Mouse (Mus musculus) large intestine, adult 2 months (tissue): Measurements from ENCODE around the gene Trappc10. TPM values are rescaled to one million over a fixed set of nuclear protein-coding genes. Genes with fewer than 3 reads are reported as not detected.

Experiments used
- DNase-seq: peaks from one replicate; pipeline ENCODE4 v3.0.0-alpha.2; 2012; ENCODE audit warnings: low read depth, low spot score
- whole genome bisulfite sequencing: fragments of 180-500 bp; shearing (Covaris S2); methylation state at CpG from one replicate; pipeline ENCODE4 v1.1.7; 2018; 5-methylcytosine and 5-hydroxymethylcytosine counted together
- polyA plus RNA-seq: library from polyadenylated mRNA; depleted of rRNA; stranded (reverse); fragments of >200 nt; gene quantifications from 2 replicates; pipeline ENCODE4 v1.2.3, GENCODE M21; 2012; rRNA removed

Trappc10 gene
- polyA plus RNA-seq, 1 experiment = 53.6 TPM

DNA sequence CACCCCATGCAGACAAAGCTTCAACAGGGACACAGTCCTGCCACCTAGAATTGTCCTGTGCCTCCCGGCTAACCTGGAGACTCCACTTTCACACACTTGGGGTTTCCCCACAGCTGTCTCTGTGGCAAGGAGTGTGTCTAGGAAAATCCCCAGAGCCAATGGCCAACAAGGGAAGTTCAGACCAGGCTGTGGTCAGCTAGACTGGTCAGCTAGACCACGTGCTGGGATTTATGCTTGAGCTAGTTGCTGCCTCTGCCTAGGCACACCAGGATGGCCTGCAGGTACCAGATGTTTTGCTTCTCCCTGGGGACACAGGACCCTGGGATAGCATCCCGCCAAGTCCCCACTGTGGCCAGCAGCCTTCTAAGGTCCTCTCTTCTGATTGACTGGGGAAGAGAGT is 107.2 kb downstream of the Trappc10 start:
- DNase-seq = no peak
- 82% methylated on average over 3 of the region's 3 CpGs for WGBS

Other genes starting within 250 kb of the Trappc10 start
- 29.8 and 41.2 TPM in 2 replicates for gene Pfkl, start 234.6 kb downstream of the Trappc10 start, polyA plus RNA-seq
- gene Dnmt3l, start 202.7 kb downstream of the Trappc10 start, polyA plus RNA-seq = 0.73 and 1.1 TPM in 2 replicates
- 0.34 and 0.53 TPM in 2 replicates for gene Aire, start 201.0 kb downstream of the Trappc10 start, polyA plus RNA-seq
- 12.1 and 16.2 TPM in 2 replicates for gene Icosl, start 175.3 kb downstream of the Trappc10 start, polyA plus RNA-seq
- 51.9 and 61.5 TPM in 2 replicates for gene D10Jhu81e, start 74.9 kb downstream of the Trappc10 start, polyA plus RNA-seq
- gene Pwp2, start 59.5 kb downstream of the Trappc10 start, polyA plus RNA-seq = 7.9 and 9.2 TPM in 2 replicates
- 51.9 and 113 TPM in 2 replicates for gene Agpat3, start 107.8 kb upstream of the Trappc10 start, polyA plus RNA-seq
- 47.5 and 60.2 TPM in 2 replicates for gene Rrp1, start 168.4 kb upstream of the Trappc10 start, polyA plus RNA-seq
- 49.7 and 57.2 TPM in 2 replicates for gene Cstb, start 181.0 kb upstream of the Trappc10 start, polyA plus RNA-seq
- 15.0 and 27.4 TPM in 2 replicates for gene Pdxk, start 220.3 kb upstream of the Trappc10 start, polyA plus RNA-seq